Mouse (Mus musculus) CD4-positive, CD25-positive, alpha-beta regulatory T cell, adult 2 months (primary cell): ENCODE measurements around the gene Gm11627.

Source experiments
- DNase-seq: peaks from one replicate; pipeline ENCODE4 v3.0.0-alpha.2; 2012; ENCODE audit warnings: low read depth, low spot score

Gm11627 gene

DNA sequence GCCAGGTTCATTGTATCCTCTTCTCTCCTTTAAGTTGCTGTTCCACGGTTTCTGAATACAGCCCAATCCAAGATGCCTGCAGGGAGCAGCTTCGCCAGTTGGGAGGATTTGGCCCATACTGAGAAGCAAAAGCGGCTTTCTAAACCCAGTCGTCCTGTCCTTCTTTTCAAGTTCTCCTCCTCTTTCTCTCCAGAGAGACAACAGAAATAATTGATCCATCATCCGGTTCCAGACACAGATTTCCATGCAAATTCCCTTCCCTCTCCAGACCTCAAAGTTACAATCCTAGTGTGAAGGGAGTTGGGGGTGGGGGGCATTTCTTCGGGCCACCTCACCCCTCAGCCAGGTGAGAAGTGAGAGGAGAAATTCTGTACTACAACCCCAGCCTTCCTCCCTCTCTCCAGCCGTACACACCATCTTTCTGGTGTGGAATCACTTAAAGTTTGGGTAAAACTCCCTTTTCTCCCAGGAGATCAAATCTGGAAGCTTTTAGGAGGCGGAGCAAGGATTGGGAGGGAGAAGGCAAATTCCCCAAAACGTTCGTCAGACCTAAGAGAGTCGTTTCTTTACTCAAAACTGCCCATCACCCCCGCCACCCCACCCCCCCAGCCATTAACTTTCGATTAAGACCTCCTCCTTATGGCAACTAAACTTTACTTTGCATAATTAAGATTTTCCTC lies 23.7 kb upstream of the Gm11627 start:
- DNase-seq: no peak

DNA sequence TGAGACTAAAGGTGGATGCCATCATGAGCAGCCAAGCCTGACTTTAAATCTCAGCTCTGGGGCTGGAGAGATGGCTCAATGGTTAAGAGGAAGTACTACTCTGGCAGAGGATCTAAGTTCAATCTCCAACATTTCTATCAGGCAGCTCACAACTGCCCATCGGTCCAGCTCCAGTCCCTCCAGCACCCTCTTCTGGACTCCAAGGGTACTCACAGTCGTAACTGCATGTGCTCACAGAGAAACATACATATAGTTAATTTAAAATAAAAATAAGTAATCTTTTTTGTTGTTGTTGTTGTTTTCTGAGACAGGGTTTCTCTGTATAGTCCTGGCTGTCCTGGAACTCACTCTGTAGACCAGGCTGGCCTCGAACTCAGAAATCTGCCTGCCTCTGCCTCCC lies 20.7 kb upstream of the Gm11627 start:
- no peak for DNase-seq

DNA sequence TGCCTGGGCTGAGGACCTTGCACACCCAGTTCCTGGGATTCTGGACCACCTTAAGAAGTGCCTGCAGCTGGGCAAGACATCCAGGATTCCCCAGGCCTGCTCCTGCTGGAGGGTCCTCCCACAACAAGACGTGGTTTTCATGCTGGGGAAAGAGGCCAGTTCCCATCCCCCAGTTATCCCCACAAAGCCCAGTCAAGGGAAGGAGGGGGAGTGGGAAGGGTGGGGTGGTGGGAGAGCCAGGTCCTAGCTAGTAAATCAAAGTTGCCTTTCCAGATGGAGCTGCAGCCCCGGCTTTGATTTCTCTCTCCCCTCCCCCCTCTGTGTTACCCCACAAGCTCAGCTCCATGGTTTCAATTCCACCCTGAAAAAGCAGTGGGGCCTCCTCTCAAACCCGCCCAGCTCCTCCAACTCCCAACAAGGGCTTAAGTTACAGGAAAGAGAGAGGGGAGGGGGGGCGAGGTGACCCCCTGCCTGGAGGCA lies 16.1 kb upstream of the Gm11627 start:
- DNase-seq: no peak

DNA sequence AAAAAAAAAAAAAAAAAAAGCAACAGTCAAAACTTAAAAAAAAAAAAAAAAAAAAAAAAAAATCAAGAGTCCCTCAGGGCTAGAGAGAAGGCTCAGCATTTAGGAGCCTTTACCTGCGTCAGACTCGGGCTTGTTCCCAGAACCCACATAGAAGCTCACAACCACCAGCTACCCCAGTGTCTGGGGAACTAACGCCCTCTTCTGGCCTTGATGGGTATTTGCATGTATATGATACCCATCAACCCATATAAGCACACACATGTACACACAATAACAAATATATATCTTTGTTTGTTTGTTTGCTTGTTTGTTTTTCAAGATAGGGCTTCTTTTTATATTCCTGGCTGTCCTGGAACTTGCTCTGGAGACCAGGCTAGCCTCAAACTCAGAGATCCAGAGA lies 8.3 kb upstream of the Gm11627 start:
- no peak for DNase-seq

DNA sequence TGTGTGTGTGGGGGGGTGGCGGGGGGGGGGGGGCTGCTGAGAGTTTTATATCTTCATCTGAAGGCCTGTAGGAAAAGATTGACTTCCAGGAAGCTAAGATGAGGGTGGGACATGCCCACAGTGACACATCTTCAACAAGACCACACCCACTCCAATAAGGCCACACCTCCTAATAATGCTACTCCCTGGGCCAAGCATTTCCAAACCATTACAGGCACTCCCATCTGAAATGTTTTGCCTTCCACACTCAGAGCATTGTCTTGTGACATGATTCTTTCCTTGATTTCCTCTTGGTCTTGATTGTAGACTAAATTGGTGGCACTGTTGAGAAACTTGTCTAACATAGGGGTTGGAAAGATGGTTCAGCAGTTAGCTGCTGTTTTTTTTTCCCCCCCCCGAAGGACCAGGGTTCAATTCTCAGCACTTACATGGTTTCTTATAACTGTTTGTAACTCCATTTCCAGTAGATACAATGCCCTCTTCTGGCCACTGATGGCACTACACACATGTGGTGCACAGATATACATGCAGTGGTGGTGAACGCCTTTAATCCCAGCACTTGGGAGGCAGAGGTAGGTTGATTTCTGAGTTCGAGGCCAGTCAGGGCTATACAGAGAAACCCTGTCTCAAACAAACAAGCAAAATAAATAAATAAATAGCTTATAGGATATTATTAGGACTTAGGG lies 7.3 kb upstream of the Gm11627 start:
- DNase-seq: no peak

DNA sequence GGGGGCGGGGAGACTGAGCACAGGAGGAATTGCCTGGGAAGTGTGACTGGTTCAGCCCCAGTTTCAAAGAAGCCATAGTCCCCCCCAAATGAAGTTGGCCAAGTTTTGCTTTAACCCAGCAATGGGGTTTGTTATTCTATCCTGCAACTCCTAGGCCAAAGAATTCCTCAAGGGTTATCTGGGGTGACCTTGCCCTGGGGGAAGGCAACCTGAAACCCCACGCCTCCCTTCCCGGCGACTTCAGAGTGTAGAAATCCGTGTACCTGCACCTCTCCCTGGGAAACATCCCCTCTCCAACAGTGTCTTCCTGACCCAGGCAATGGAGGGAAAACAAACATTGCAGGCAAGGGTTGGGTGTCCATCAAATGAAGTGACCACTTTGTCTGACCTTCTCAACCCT lies 3.5 kb upstream of the Gm11627 start:
- no peak for DNase-seq

DNA sequence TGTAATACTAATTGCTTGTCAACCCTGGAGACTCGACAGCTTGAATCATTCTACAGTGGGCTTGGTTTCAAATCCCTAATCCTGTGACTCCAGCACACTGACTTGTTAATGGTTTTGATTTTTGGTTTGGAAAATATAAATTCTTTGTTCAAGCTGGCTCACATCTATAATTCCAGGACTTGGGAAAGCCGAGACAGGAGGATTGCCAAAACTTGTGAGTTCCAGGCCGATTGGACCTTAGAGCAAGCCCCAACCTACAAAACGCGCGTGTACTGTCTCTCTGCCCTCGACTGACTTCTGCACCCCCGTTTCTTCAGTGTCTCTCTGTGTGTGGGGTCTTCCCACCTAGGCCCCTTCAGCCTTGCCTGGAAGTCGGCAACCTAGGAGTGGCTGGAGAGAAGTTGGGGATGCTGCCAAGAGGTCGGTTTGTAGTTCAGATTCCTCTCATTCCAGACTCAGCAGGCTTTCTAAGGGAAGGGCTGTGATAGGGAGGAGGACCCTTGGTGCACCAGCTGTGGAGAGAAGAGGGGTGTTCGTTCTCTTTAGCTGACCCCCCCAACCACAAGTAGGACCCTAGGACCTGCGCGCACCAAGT lies 2.9 kb upstream of the Gm11627 start:
- no peak for DNase-seq

DNA sequence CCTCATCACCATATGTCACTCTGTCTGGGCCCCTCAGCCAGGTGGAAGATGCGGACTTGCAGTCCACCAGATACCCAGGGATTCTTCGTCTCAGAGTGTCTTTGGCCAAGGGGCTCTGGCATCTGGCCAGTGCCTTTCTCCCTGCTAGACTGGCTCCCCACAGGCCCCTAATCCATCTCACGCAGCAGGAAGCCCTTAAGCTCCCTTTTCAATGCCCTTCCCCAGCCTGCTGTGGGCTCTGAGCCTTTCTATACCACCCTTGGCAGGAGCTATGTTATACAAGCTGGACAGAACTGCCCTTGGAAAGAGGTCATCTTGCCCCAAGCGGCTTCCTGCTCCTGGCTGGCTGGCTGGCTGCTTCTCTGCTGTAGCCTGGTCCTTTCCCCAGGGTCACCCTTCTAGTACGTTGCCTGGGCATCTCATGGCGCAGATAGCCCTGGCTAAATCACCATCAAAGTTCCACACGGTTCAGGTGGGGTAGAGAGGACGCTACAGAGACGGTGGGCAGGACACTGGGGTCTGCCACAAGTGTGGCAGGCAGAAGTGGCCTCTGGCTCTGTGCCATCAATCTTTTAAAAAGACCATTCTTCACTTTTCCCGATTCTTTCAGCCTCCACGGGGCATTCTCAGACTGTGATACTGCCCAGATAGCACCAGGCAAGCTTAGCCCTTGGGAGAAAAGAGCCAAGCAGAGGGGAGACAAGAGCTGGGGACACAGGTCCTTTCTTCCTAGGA lies 2.2 kb upstream of the Gm11627 start:
- DNase-seq: no peak

DNA sequence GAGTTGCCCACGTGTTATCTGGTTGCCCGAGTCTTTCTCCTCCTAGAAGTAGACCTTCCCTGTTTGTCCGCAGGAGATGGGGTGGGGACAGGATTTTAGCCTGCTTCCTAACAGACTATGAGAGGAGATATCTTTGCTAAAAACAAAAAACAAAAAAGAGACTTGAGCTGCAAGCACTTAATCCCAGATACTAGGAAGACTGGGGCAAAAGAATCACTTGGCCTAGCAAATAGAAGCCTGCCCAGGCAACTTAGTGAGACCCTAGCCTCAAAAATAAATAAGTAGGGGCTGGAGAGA lies 721 bp upstream of the Gm11627 start:
- no peak for DNase-seq

DNA sequence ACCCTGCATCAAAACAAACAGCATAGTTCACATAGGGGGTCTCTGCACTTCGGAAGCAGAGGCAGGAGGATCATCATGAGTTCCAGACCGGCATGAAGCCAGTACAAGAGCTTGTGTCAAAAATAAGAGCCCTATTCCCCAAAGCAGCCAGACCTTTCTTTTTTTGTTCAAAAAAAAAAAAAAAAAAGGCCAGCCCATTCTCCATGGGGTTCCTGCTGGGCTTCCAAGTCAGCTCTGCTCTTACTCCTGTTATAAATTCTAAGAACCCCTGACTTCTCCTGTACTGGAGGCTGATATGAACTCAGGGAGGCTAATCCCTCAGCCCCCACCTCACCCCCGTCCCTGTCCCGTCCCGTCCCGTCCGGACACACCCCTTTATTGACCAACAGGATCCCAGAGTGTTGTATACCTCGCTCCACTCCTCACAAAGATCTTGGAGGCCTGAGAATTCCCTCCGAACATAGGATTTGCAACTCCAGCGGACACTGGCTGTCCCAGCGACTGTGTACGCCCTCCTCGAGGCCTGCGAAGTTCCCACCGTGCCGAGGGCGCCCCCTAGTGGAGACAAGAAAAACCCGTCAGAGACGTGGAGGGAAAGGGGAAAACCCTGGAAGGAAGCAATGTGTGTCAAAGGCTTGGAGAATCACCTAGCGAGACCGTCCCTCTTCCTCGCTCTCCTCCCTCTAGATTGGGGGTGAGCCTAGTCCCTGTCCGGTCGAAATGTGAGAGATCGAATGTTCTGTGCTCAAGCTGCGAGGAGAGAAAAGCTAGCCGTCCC lies 731 bp downstream of the Gm11627 start:
- peak; percentile 87 for DNase-seq

DNA sequence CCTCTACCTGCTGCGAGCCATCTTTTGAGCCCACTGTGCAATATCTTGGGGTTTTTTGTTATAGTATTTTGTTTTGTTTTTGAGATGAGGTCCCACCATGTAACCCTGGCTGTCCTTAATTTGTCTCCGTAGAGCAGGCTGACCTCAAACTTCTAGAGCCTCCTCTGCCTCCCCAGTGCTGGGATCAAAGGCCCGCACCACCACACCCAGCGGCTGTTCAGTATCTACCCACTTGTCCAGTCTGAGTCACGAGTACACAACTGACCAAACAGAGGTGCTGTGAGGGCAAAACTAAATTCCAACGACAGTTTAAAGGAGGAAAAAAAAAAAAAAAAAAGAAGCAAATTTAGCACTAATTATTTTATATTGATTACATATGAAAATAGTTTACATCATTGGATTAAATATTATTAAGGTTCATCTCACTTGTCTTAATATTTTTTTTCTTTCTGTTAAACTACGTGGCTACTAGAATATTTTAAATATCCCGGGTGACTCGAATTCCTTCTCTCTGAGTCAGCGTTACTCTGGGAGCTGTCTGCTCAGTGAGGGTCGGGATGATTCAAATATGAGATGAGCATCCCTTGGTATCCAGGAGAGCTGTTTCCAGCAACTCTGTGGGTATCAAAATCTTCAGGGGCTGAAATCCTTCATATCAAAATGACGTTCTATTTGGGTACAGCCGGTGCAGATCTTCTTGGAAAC lies 3.1 kb downstream of the Gm11627 start:
- DNase-seq: no peak

DNA sequence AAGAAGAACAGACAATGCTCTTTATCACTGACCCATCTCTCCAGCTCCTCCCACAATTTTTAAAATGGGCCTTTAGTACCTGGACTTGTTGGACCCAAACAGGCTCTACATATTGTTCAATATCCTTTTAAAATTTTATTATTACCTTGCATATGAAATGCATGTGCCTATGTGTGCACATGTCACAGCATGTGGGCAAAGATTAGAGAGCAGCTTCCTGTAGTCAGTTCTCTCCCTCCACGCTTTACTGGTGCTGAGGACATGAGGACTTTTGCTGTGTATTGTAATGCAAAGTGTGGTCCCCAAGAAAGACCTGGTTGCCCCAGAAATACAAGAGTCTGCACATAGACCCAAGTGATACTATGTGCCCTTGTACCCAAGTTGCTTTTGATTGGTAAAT lies 4.2 kb downstream of the Gm11627 start:
- no peak for DNase-seq

DNA sequence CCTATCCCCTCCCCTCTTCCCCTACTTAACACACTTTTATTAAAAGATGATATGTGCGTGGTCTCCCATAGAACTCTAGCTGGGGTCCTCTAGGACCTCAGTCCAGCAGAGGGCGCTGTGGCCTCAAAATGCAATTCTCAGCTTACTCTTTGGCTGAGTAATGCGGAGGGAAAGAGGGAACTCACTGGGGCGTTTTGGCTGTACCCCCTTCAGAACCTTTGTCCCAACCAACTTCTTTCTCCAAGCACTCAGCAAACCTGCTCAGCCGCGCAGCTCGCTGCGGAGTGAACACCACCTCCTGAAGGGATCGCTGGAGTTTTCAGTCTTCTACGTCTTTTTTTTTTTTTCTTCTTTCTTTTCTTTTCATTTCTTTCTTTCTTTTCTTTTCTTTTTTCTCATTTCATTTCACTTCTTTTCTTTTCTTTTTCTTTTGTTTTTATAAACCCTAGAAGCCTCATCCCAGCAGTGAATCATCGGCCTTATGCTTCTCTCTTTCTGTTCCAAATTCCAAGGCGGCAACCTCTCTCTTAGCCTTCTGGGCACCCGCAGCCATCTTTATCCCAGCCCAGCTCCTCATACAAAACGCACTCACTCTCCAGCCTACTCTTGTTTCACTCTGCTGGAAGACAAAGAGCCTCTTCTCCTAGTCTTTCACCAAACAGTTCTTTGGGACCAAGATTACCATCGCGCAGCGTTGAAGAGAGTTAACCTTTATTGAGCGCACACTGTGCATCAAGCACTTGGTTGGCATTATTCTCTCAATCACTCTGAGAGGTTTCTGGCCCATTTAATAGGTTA lies 6.2 kb downstream of the Gm11627 start:
- peak; percentile 87 for DNase-seq

DNA sequence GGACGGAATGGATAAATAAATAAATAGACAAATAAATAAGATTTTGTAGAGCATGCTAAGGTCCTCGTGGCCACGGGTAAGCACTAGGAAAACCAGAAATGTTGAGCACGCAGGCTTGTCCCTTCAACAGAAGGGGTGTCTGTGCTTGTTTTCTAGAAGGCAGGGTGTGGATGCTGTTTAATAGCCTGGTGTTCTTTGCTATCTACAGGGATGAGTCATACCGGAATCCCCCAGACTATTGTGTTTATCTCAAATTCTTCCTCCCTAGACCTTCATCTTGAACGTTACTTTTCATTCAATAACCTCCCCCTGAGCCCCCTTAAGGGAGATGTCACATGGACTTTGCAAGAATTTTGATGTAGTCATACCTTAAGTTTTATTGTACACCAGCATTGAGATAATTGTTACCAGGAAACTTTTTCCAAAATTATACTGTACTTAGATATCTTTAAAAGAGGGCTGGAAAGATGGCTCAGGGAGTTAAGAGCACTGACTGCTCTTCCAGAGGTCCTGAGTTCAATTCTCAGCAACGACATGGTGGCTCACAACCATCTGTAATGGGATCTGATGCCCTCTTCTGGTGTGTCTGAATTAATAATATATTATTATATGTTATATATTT lies 10.4 kb downstream of the Gm11627 start:
- no peak for DNase-seq

DNA sequence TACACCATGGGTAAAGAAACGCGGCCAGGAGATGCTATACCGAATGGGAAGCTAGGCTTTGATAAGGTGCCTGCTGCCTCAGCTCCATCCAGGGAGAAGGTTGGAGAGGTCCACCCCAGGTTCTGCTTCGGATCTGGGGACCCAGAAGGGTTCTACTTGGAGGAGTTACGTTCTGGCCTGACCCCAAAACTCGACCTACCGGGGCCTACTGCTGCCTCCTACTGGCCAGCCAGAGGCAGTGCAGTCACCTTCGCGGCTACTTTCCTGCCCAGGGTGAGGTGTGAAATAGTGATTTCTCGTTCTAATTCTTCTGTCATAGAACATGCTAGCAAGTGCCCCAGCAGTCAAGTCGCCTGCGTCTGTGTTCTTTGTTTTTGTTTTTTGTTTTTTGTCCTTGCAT lies 11.1 kb downstream of the Gm11627 start:
- peak; percentile 44 for DNase-seq

DNA sequence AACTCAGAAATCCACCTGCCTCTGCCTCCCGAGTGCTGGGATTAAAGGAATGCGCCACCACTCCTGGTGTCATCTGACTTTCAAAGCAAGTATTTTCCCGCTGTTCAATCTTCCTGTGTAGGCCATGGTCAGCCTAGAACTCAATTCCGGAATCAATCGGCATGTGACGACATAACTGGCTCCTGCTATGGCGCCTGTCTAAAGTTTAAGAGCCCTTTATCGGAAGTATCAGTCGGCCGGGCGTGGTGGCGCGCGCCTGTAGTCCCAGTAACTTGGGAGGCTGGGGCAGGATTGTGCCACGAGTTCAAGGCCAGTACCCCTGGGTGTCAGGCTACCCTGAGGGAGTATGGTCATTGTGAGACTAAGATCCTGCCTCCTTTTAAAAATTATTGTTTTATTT lies 11.5 kb downstream of the Gm11627 start:
- no peak for DNase-seq

DNA sequence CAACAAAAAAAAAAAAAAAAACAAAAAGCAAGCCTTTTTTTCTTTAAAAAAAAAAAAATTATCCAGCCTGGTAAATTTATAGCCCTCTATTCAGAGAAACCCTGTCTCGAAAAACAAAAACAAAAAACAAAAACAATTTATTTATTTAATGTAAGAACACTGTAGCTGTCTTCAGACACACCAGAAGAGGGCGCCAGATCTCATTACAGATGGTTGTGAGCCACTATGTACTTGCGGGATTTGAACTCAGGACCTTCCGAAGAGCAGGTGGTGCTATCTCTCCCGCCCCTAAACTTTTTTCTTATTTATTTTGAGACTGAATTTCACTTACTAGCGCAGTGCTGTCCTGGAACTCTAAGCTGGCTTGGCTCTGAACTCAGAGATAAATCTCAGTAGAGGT lies 12.1 kb downstream of the Gm11627 start:
- no peak for DNase-seq

DNA sequence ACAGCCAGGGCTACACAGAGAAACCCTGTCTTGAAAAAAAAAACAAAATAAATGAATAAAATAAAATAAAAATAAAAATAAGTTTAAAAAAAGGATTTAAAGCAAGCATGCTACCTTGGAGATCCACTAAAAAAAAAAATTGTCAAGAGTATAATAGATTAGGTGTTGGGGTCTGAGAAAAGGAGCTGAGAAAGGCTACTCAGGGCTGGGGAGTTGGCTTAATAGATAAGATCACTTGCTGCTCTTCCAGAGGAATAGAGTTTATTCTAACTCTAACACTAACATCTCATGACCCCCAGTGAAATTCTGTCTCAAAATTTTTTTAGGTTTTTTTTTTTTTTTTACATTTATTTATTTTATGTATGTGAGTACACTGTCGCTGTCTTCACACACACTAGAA lies 13.0 kb downstream of the Gm11627 start:
- no peak for DNase-seq

DNA sequence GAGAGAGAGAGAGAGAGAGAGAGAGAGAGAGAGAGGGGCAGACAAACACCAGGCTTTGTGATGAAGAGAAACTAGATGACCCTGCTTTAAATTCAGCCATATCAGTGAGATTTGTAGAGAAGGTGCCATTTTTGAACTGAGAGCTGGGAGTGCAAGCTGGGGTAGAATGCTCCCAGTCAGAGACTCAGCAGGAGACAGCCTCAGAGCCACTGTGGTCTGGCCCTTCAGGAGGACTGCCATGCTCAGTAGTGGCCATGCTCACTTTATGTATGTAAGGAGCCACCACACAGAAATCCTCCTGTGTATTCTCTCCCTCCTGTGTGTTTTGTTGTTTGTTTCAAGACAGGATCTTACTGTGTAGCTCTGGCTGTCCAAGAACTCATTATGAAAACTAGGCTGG lies 13.5 kb downstream of the Gm11627 start:
- DNase-seq: no peak
